Comparison of ENCODE assay signal across 30 mouse cellular contexts in the genomic region with DNA sequence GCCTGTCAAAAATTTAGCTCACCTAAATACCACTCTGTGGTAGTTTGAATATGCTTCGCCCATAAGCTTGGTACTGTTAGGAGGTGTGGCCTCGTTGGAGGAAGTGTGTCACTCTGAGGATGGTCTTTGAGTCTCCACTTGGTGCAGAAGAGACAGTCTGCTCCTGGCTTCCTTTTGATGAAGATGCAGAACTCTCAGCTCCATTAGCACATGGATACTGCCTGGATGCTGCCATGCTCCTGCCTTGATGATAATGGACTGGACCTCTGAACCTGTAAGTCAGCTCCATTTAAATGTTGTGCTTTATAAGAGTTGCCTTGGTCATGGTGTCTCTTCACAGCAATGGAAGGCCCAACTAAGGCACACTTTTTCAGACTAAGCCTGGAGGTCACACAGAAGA.
"Had no signal": no experiment of that assay in that cellular context is flagged by ENCODE, and none has a peak within 500 bp of the region (broad histone marks: within the 10 kb centered on the region; RNA-seq: fewer than 3 reads in every experiment).

No protein-coding gene starts in this region.

- H3K4me1 ChIP-seq: limb, embryonic 10.5 days; limb, embryonic 12.5 days; limb, embryonic 13.5 days; limb, embryonic 15.5 days; liver, embryonic 12.5 days; liver, embryonic 13.5 days; liver, embryonic 15.5 days; lung, embryonic 15.5 days; megakaryocyte, embryonic 14.5 days; midbrain, embryonic 10.5 days; midbrain, embryonic 12.5 days; midbrain, embryonic 13.5 days; midbrain, embryonic 15.5 days; neural tube, embryonic 12.5 days had no signal

- H3K4me2 ChIP-seq: limb, embryonic 12.5 days; limb, embryonic 13.5 days; limb, embryonic 15.5 days; liver, embryonic 11.5 days; liver, embryonic 12.5 days; liver, embryonic 13.5 days; liver, embryonic 15.5 days; lung, embryonic 14.5 days; lung, embryonic 15.5 days; midbrain, embryonic 12.5 days; midbrain, embryonic 13.5 days; midbrain, embryonic 15.5 days; neural tube, embryonic 12.5 days had no signal

- H3K9ac ChIP-seq: limb, embryonic 12.5 days; limb, embryonic 13.5 days; limb, embryonic 15.5 days; liver, embryonic 12.5 days; liver, embryonic 13.5 days; liver, embryonic 14.5 days; liver, embryonic 15.5 days; liver, postnatal 0 days; lung, embryonic 14.5 days; lung, embryonic 15.5 days; midbrain, embryonic 12.5 days; midbrain, embryonic 13.5 days; midbrain, embryonic 15.5 days; neural tube, embryonic 12.5 days had no signal

- H3K27me3 ChIP-seq: limb, embryonic 12.5 days; limb, embryonic 13.5 days; limb, embryonic 15.5 days; liver, embryonic 12.5 days; liver, embryonic 13.5 days; liver, embryonic 15.5 days; lung, embryonic 15.5 days; megakaryocyte, embryonic 14.5 days; midbrain, embryonic 12.5 days; midbrain, embryonic 13.5 days; midbrain, embryonic 15.5 days; neural tube, embryonic 12.5 days had no signal

- H3K9me3 ChIP-seq: limb, embryonic 10.5 days; limb, embryonic 12.5 days; limb, embryonic 13.5 days; limb, embryonic 15.5 days; liver, embryonic 12.5 days; liver, embryonic 13.5 days; liver, embryonic 15.5 days; lung, embryonic 15.5 days; midbrain, embryonic 10.5 days; midbrain, embryonic 12.5 days; midbrain, embryonic 13.5 days; midbrain, embryonic 15.5 days; neural tube, embryonic 12.5 days had no signal

- ATAC-seq: liver, embryonic 12.5 days; liver, postnatal 0 days; lung, postnatal 0 days; midbrain, embryonic 13.5 days; midbrain, embryonic 15.5 days; midbrain, embryonic 16.5 days had no signal

- H3K36me3 ChIP-seq: limb, embryonic 10.5 days; limb, embryonic 12.5 days; limb, embryonic 13.5 days; limb, embryonic 15.5 days; liver, embryonic 12.5 days; liver, embryonic 13.5 days; liver, embryonic 15.5 days; lung, embryonic 15.5 days; midbrain, embryonic 10.5 days; midbrain, embryonic 12.5 days; midbrain, embryonic 13.5 days; midbrain, embryonic 15.5 days; neural tube, embryonic 12.5 days had no signal

- H3K27ac ChIP-seq: left cerebral cortex, adult 2 months; limb, embryonic 10.5 days; limb, embryonic 12.5 days; limb, embryonic 13.5 days; limb, embryonic 15.5 days; liver, embryonic 12.5 days; liver, embryonic 13.5 days; liver, embryonic 14.5 days; liver, embryonic 15.5 days; lung, embryonic 15.5 days; macrophage; midbrain, embryonic 10.5 days; midbrain, embryonic 12.5 days; midbrain, embryonic 13.5 days; midbrain, embryonic 15.5 days; neural tube, embryonic 12.5 days had no signal

- DNase-seq: left cerebral cortex, postnatal 4 days; liver; liver, embryonic 13.5 days; liver, postnatal 0 days; lung, adult 18-20 months; lung, embryonic 14.5 days; lung, postnatal 10 days; lung, postnatal 14 days; lung, postnatal 36 days; lung, postnatal 4 days had no signal

- H3K4me3 ChIP-seq: left cerebral cortex, adult 2 months; limb, embryonic 10.5 days; limb, embryonic 12.5 days; limb, embryonic 13.5 days; limb, embryonic 15.5 days; liver, embryonic 12.5 days; liver, embryonic 13.5 days; liver, embryonic 15.5 days; lung, embryonic 15.5 days; megakaryocyte, embryonic 14.5 days; midbrain, embryonic 10.5 days; midbrain, embryonic 12.5 days; midbrain, embryonic 13.5 days; midbrain, embryonic 15.5 days; myocyte; neural tube, embryonic 12.5 days had no signal
